Mouse (Mus musculus): Measurements from ENCODE around the gene Urgcp. TPM values are rescaled to one million over a fixed set of nuclear protein-coding genes. Genes with fewer than 3 reads are reported as not detected.

The Urgcp gene
- 30.3 TPM for total RNA-seq (2023)

DNA sequence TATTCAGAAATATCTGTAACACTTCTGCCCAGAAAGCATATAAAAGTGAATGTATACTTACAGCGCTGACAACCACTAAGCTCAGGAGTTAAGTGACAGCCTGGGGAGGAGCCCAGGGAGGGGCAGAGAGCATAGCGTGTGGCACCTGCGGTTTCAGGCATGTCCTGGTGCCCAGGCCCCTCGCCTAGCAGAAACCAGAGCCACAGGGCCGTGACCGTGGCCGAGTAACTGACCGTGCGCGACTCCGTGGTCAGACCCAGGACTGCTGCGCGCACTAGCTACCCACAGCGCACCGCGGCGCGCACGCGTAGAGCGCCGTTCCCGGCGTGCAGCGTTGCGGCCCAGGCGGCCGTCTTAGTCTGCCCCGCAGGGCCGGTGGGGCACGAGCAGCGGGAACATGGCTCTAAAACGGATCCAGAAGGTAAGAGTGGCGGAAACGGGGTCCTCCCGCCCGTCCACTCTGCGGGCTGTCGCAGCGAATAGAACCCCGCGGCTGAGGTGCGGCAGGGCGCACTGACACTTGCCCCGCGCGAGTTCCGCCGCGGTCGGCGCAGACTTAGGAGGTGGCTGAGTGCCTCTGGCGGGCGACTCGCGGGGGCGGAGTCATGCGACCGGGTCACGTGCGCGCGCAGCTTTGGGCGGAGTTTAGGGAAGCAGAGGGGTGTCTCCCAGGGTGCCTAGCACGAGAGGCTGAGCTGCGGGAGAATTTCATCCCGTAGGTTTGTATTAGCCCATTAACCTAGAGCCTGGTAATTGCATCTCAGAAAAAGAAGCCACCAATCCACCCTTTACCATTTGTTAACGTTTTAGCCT lies at the start of gene Urgcp:
Gene Urgcp, minus strand, starts transcription at position 557 of the 813 bp plus-strand sequence.

DNA sequence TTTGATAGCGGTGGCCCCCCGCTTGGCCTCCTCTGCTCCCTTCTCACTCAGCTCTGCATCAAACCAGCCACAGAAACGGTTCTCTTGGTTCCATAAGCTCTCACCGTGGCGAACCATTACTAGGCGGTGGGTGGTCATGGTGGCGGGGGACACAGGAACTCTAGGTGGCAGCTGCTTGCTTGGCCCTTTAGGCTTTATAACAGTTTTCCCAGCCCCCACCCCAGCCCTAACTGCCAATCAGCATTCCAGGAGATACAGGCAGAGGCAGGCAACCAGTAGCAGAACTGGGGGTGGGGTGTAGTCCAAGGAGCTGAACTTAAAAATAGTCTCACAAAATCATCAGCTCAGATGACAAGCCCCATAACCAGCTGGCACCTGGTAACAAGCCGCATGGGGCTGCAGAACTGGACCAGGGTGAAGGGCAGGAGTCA lies 41.4 kb upstream of the Urgcp start, which contains the start of gene Pgam2:
Gene Pgam2, minus strand, starts transcription at position 183 of the 431 bp plus-strand sequence.

DNA sequence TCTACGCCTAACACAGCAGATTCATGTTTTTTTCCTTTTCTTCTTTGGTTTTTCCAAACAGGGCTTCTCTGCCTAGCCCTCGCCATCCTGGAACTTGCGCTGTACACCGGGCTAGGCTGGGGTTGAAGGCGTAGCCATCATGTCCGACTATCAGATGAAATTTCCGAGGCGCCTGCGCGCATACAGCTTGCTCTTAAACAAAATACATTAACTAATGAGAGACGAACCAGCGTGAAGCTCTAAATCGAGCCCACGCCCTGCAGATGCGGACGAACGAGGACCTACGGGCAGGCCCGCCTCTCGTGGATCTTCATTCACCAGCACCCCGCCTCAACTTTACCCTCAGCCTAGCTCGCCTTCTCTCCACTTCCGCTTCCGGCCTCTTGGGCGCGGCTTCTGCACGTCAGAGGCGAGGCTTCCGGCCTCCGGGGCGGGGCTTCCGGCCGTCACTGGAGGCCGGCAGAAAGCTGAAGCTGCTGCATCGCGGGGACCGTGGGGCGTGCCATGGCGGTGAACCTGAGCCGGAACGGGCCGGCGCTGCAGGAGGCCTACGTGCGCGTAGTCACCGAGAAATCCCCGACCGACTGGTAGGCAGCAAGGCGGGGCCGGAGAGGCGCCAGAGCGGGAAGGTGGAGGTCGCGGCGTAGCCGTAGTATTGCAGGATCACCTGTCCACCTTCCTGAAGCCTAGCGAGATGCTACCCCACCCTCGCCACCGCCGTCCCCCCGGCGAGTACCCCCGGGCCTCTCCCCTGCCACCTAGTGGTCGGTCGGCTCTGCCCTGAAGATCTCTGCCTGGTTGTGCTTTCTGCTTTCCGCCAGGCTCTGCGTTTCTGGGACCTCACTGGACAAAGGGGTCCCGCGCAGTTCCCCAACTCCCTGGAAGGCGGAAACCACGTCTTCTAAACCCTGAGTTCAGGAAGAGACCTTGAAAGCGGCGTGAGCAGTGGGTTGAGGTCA lies 26.2 kb upstream of the Urgcp start, which contains the start of gene Dbnl:
Gene Dbnl, plus strand, starts transcription at position 433 of the 959 bp plus-strand sequence.

DNA sequence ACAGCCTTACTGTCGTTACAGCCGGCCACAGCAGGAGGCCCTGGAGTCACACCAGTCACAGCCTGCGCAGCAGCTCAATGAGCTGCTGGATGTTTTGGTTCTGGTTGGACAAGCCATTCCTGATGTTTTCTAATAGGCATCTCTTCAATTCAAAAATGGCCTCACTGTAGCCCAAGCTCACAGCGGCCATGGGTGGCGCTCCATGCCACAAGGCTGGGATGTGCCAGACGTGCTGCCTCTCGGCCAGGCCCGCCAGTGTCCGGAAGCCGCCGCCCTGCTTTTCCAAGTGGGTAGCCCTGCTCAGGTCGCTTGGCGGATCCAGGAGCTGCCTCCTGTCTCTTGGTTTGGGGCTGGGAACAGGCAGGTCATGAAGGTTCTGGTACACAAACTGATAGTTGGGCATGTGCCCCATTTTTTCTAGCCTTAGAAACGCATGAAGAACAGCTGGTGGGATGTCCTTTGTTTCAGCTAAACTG lies 46.5 kb downstream of the Urgcp start, which contains the start of gene Mrps24:
Gene Mrps24, minus strand, starts transcription at position 51 of the 476 bp plus-strand sequence.

Other genes with a start within 250 kb of the Urgcp start
- gene Xbp1, start 241.7 kb downstream of the Urgcp start, total RNA-seq (2023) = 176 TPM
- 53.2 TPM for gene Ccdc117, start 220.2 kb downstream of the Urgcp start, total RNA-seq (2023)
- gene Ankrd36, start 192.7 kb downstream of the Urgcp start, total RNA-seq (2023) = not detected
- gene Mrps24, start 46.7 kb downstream of the Urgcp start, total RNA-seq (2023) = 64.1 TPM
- 108 TPM for gene Dbnl, start 26.1 kb upstream of the Urgcp start, total RNA-seq (2023)
- not detected for gene Pgam2, start 41.4 kb upstream of the Urgcp start, total RNA-seq (2023)
- gene Polm, start 75.6 kb upstream of the Urgcp start, total RNA-seq (2023) = 39.0 TPM
- gene Aebp1, start 99.6 kb upstream of the Urgcp start, total RNA-seq (2023) = 4.2 TPM
- 58.2 TPM for gene Pold2, start 115.9 kb upstream of the Urgcp start, total RNA-seq (2023)
- not detected for gene Myl7, start 136.4 kb upstream of the Urgcp start, total RNA-seq (2023)
- gene Gck, start 187.7 kb upstream of the Urgcp start, total RNA-seq (2023) = not detected
- gene Ykt6, start 193.3 kb upstream of the Urgcp start, total RNA-seq (2023) = 65.9 TPM

Data from CD4-positive naive resting alpha-beta T cell, adult 57 days (primary cell).